Mouse (Mus musculus) heart, adult 2 months (tissue): ENCODE data around the gene Glcci1.

Source experiments
- CTCF ChIP-seq: fragments of 200-600 bp; IDR thresholded peaks from 2 replicates; pipeline ENCODE4 v1.8.1; 2022; ENCODE audit warnings: antibody characterized with exemption, mild to moderate bottlenecking, moderate library complexity
- EP300 ChIP-seq: fragments of 200-500 bp; IDR thresholded peaks from 2 replicates; pipeline ENCODE4 v1.6.1; 2011; ENCODE audit warnings: low read depth, low read length, control low read depth; ENCODE audit not compliant: insufficient read depth
- POLR2A ChIP-seq: fragments of 200-500 bp; IDR thresholded peaks from 2 replicates; pipeline ENCODE4 v1.6.1; 2011; ENCODE audit warnings: mild to moderate bottlenecking, low read depth, low read length, control low read depth; ENCODE audit not compliant: insufficient read depth

DNA sequence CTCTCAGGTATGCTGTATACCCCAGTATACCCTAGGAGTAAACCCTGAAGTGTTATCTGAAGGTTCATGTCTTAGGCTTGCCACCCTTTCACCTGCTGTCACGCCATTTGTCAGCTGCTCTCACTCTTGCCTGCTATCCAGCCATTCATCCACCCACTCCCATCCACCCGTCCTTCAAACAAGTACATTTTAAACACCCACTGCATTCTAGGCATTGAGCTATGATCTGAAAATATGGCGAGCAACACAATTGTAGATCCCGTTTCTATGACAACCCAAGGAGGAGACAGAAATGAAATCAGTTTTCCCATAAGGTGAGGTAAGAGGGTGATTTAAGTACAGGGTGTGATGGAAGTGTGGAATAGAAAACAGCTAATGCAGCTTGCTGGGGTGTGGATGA, 128.7 kb downstream of the Glcci1 start:
- TF ChIP-seq POLR2A (no peak), CTCF (no peak), EP300 (no peak)
